Mouse (Mus musculus) heart, postnatal 4 days (tissue): ENCODE data around the gene Shisa9. TPM values are rescaled to one million over a fixed set of nuclear protein-coding genes. Genes with fewer than 3 reads are reported as not detected.

Experiments used
- DNase-seq: peaks from one replicate; pipeline ENCODE4 v3.0.0; 2021
- total RNA-seq, 2 experiments: library from RNA; stranded (reverse); gene quantifications; 2 replicates each; pipeline ENCODE4 v1.2.3; 2021

Shisa9 gene
- total RNA-seq, 2 experiments from 2014 or later = 0.21 to 0.54 TPM

DNA sequence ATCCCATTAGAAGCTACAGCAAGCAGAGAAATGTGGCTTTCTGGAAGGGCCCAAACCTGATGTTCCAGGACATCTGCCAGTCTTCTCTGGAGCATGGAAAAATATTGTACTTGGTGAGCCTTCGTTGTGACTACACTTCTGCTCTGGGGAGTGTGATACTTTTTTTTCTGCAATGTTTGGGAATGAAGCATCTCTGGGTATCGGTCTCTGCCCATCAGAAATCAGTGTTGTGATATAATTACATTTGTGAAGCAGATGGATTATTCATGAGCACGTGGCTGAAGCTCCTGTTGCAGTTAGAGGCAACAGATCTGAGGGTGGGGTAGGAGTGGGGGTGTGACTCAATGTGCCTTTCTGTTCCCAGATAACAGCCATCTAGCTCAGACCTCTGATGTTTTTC, 218.2 kb downstream of the Shisa9 start:
- no peak for DNase-seq

- DNase-seq = no peak
Observed at GRCm38 (mm10) chr16:12203055-12203454, 219.1 kb downstream of the Shisa9 start.

DNA sequence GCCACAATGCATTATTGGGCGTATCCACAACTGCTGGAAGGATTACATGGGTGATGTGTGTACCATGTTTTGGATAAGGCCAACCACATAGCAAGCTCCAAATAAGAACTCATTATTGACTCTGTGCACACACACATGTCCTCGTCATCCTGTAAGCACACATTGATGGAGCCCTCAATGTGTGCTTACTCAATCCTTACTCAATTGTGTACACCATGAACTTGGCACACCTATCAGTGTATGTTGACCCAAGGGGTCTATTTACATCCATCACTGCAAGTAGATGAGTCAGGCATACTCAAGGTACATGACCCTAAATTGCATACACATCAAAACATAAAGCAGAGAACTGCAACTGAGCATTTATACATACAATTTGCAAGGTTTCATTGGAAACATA, 220.5 kb downstream of the Shisa9 start:
- DNase-seq = no peak

- no peak for DNase-seq
Observed at GRCm38 (mm10) chr16:12206421-12206950, 222.6 kb downstream of the Shisa9 start.

DNA sequence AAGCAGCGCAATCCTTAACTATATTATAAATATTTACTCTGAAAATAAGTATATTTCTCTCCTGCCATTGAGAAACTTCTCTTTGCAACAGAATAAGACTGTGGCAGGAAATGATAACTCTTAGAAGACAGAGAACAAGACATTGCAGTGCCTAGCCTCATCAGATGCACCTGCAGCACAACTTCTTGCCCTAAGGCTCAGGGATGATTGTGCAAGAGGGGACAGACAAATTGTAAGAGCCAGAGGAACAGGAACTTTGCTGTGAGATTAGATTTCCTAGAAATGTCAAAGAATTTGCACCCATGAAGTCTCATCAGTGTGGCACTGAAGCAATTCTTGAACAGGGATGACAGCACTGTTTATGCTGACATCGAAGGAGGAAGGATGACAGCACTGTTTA, 223.0 kb downstream of the Shisa9 start:
- no peak for DNase-seq

DNA sequence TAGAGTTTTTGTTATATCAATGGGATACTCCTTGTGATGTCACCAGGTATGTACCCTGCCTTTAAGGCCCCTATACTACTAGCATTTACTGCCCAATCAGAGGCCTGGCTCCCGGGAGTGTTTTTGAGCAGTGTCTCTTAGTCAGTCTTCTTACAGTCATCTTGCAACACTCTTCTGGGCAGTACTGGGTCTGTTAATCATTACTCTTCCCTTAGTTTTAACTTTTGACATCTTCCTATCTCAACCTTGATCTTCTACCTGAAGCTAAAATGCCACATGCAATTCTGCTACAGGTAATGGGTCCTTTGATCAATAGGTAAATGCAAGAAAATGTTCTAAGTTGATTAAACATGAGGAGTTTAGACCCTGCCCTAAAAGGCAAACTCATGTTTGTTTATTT, 225.4 kb downstream of the Shisa9 start:
- DNase-seq = no peak

DNA sequence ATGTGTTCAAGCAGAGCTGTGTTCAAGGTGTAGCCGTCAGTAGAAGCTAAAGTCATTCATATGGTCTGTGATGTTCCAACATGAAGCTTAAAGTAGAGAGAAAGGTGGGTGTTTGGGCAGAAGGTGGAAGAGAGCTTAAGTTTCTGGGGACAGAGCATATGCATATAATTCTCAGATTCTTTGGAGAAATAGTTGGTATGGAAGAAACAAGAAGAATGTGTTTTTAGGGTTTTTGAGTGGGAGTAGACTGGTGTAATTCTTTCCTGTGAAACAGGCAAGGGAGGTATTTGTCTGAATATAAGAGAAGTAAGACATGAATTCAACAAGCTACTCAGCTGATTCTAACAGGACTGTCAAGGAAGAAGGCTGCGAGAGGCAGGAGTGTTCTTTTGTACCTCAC, 225.9 kb downstream of the Shisa9 start:
- no peak for DNase-seq

GRCm38 (mm10) chr16:12214018-12214417, 230.1 kb downstream of the Shisa9 start:
- DNase-seq = no peak

- DNase-seq = no peak
Observed at GRCm38 (mm10) chr16:12217289-12218150, 233.6 kb downstream of the Shisa9 start.

DNA sequence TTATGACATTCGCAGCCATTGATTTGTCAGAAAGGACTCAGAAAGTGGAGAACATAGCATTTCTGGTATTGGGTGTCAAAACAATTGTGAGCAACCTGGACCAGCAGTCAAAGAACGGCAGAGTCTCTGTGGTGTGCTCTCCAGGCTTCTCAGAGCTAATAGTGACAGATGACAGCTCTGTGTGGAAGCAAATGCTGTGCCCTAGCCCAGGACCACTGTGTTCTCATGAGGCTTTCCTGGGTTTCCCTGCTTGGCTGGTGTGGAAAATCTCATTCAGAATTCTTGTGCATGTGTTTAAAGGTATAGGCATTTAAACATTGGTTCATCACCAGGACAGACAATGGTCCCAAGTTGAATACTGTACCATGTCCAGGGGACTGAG, 234.2 kb downstream of the Shisa9 start:
- no peak for DNase-seq

DNA sequence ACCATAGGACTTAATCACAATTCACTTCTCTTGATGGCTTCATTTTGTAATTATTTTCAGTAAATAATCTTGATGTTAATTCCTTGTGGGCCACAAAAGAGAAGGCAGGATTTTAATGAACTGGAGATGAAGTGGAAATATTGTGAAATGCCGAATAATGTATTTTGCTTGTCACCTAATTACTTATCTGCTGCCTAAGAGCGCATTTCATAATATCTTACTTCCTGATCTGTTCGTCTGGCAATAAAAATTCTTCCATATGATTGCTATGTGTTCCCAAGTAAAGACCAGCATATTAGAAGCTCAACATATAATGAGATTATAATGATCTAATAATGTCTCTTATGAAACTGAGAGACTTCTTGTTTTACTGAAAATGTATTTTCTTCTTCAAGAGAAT, 235.9 kb downstream of the Shisa9 start:
- DNase-seq = no peak

GRCm38 (mm10) chr16:12223537-12223936, 239.6 kb downstream of the Shisa9 start:
- no peak for DNase-seq

GRCm38 (mm10) chr16:12226937-12227336, 243.0 kb downstream of the Shisa9 start:
- DNase-seq = no peak

DNA sequence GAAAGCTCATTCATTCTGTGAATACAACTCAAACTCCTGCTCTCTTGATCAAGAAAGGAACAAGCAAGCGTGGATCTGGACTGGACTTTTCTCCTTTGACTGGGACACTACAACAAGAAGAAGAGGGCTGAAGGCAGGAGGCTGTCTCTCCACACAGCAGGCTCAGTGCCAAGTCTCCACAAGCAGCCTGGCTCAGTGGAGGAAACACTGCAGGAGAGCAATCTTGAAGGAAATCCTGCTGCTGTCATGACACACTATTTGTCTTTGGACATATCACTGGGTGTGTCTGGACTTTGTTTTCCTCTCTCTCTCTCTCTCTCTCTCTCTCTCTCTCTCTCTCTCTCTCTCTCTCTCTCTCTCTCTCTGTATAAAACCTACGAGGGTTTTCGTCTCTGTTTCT, 249.4 kb downstream of the Shisa9 start:
- peak; percentile 28 for DNase-seq

DNA sequence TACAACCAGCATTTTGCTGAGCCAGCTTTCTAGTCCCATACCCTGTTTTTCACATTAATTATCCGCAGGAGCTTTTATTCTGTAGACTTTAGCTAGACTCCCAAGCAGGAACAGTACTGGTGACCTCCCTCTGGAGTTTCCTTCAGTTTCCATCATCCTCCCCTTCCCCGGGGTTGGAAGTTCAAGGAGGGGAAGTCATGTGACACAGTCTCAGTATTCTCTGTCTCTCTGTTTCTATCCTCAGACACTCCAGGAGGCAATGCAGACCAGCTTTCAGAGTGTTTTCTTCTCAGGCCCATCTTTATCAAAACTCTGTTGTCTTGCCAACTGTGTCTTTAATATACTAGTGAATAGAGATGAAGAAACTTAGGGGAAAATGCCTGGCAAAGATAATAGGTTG, 250.4 kb downstream of the Shisa9 start:
- peak; percentile 4 for DNase-seq

- no peak for DNase-seq
Observed at GRCm38 (mm10) chr16:12238611-12239010, 254.7 kb downstream of the Shisa9 start.

- no peak for DNase-seq
Observed at GRCm38 (mm10) chr16:12259361-12259760, 275.4 kb downstream of the Shisa9 start.

DNA sequence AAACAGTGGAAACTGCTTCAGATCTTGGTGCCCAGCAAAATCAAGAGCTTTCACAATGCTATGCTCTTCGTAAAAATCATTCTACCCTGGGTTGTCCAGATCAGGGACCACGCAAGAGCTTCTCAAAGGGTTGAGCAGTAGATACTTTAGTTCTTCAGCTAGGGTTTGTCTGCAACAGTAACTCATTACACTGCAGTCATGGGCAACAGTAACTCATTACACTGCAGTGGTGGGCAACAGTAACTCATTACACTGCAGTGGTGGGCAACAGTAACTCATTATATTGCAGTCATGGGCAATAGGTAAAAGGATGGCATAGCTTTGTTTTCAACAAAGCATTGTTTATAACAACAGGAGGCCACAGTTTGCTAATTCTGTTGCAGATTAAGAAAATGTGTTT, 281.9 kb downstream of the Shisa9 start:
- no peak for DNase-seq

DNA sequence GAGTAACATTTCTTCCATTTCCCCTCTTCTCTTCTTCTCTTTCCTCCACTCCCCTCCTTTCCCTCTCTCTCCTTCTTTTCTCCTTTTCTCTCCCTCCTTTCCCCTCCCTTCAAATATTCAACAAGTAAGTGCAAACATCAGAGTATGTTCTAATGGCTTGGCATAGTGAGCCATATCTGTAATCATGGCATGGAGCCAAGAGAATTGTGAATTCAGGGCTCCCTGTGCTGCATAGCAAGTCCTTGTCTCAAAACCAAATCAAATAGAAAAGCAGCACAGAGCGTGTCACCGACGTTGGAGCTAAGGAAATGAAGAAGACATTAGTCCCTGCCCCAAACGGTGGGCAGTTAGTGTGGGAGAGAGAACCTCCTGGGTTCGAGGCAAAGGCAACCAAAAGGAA, 316.6 kb downstream of the Shisa9 start:
- DNase-seq = no peak

DNA sequence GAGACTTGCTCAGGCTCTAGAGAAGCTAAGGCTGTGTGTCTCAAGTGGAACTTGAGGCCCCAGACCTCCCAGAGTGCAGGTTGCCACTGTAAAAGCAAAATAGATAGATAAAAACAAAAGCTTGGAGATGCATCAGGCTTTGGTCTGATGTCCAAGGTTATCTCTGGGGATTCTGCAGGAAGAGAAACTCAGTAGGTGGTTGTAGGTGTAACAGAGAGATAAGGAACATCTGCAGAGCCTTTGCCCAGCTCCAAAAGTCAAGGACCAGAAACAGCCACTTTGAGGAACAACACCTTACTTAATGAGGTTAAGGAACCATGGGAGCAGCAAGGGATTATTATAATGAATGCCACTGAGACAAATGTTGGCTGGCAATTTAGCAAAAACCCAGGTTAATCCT, 319.5 kb downstream of the Shisa9 start:
- DNase-seq = no peak

- DNase-seq = no peak
Observed at GRCm38 (mm10) chr16:12307318-12307965, 323.5 kb downstream of the Shisa9 start.

DNA sequence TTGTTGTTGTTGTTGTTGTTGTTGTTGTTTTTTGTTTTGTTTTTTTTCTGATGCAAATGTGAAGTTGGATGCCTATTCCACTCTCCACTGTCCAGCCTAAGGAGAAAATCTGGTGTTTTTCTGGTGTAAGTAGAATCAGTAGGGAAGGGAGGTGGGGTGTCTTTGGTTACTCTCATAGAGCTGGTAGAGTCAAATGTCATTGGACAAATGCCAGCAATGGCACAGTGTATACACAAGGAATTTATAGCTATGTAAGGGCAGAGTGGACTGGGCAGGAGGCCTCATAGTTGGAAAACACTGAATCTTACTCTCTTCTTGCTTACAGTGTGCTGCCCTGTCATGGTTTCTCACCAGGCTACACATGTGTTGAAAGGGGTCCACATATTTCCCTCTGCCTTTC, 325.9 kb downstream of the Shisa9 start:
- no peak for DNase-seq

DNA sequence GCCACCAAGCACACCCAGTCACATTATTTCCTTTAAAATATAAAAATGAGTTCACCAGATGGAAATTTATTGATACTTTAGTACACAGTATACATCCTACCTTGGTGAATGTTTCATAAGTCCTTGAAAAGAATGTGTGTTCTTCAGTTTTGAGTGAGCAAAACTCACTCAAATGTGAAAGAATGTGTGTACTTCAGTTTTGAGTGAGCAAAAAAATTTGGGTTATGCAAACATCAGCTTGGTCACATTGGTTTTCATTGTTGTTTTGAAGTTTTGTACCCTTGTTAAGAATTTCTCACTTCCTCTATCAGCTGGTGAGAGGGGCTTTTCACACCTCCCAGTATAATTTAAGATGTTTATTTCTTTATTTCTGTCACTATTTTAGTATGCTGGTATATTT, 331.7 kb downstream of the Shisa9 start:
- DNase-seq = no peak
